Mouse (Mus musculus): ENCODE results near the gene Zbtb42. TPM values are rescaled to one million over a fixed set of nuclear protein-coding genes. Genes with fewer than 3 reads are reported as not detected.

Gene Zbtb42
- total RNA-seq, 1 experiment, result 1.8 TPM

DNA sequence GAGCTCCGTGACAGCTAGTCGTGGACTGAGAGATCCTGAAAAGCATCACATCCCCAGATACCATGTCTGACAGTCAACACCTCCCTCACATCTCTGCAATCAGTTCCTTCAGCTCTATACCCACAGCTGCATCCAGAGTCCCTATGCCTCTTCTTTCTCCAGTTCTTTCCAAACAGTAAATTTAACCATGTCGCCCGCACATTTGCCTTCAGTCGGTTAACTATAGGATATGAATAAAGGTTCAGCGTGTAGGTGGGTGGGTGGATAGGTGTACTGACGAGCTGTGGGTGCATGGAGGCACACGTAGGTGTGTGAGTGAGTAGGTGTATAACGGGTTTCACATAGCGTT lies 15.5 kb downstream of the Zbtb42 start:
- no peaks in the 10 kb centered on the region for H3K9me3 ChIP-seq (ENCODE audit: control insufficient read depth, insufficient read depth, low read depth, low read length)
- peak overlapping the region in 1 of 2 experiments; percentile 63; a peak in 2 of 4 replicates for H3K4me3 ChIP-seq (ENCODE audit: insufficient read depth in 1 of 2, low read depth in 1 of 2, low read length in 2 of 2, poor library complexity in 1 of 2, severe bottlenecking in 1 of 2)
- H3K36me3 ChIP-seq (ENCODE audit: control insufficient read depth, insufficient read depth, low read length, poor library complexity, severe bottlenecking), result no peaks in the 10 kb centered on the region
- in situ Hi-C loops (cut with MboI; ENCODE audit: low sequenced_read_pairs in 2 of 2, unreplicated experiment in 2 of 2), result no loop called here
- TF ChIP-seq ZC3H11A (IDR thresholded peaks at IDR 0.05; ENCODE audit: borderline replicate concordance, low read depth, low read length), result no peak
- no peaks in the 10 kb centered on the region for H3K4me1 ChIP-seq (ENCODE audit: control insufficient read depth in 2 of 2, insufficient read depth in 2 of 2, low read length in 2 of 2, poor library complexity in 1 of 2)
- no peak overlapping the region for H3K9ac ChIP-seq (ENCODE audit: insufficient read depth, low read depth, low read length, poor library complexity, severe bottlenecking)
- no peak overlapping the region for H3K27ac ChIP-seq (ENCODE audit: insufficient read depth, low read depth, low read length, poor library complexity, severe bottlenecking)
- no peak for DNase-seq (ENCODE audit: low read depth, low spot score)

DNA sequence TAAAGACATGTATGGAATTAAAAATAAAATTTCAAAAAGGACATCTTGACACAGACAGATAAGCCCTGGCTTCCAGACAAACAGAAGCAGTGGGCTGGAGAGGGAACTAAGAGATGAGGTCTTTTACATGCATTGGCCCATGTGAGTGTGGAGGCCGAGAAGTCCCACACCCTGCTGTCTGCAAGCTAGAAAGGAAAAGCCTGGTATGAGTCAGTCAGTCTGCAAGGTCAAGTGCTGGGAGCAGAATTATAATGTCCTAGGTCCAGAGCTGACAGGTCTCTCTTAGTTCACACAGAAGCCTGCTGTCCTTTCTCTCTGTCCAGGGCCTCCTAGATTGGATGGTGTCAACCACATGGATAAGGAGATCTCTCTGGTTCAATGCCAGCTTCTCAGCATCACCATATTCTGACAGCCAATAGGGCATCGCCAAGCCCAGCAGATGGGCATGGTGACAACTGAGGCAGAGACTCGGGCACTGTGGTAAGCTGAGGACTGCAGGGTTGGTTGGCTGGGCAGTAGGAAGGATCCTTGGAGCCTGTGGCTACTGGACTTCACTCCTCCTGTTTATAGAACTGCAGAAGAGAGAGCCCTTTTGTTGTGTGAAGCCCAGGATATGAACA lies 18.3 kb downstream of the Zbtb42 start:
- in situ Hi-C loops (cut with MboI; ENCODE audit: low sequenced_read_pairs in 2 of 2, unreplicated experiment in 2 of 2), result no loop called here
- Histone ChIP-seq H3K9ac (ENCODE audit: insufficient read depth, low read depth, low read length, poor library complexity, severe bottlenecking) (no peak overlapping the region), H3K27ac (ENCODE audit: insufficient read depth, low read depth, low read length, poor library complexity, severe bottlenecking) (no peak overlapping the region), H3K4me3 (ENCODE audit: insufficient read depth in 1 of 2, low read depth in 1 of 2, low read length in 2 of 2, poor library complexity in 1 of 2, severe bottlenecking in 1 of 2) (no peak overlapping the region), H3K36me3 (ENCODE audit: control insufficient read depth, insufficient read depth, low read length, poor library complexity, severe bottlenecking) (no peaks in the 10 kb centered on the region), H3K9me3 (ENCODE audit: control insufficient read depth, insufficient read depth, low read depth, low read length) (no peaks in the 10 kb centered on the region), H3K4me1 (ENCODE audit: control insufficient read depth in 2 of 2, insufficient read depth in 2 of 2, low read length in 2 of 2, poor library complexity in 1 of 2) (peaks cover 0 to 2% of the 10 kb centered on the region in 2 experiments; a peak in 1 of 4 replicates)
- DNase-seq (ENCODE audit: low read depth, low spot score), result no peak
- TF ChIP-seq CHD2 (IDR thresholded peaks at IDR 0.05; ENCODE audit: low read depth, low read length), result no peak
- TF ChIP-seq ZC3H11A (IDR thresholded peaks at IDR 0.05; ENCODE audit: borderline replicate concordance, low read depth, low read length), result no peak
- no peak for TF ChIP-seq ZNF384 (IDR thresholded peaks at IDR 0.05; ENCODE audit: low read depth, low read length)
- TF ChIP-seq HCFC1 (IDR thresholded peaks at IDR 0.05; ENCODE audit: borderline replicate concordance, insufficient read depth, low read length), result no peak
- no peak for TF ChIP-seq MAFK (IDR thresholded peaks at IDR 0.05; ENCODE audit: insufficient read depth, low read depth, low read length)

GRCm38 (mm10) chr12:112700522-112700921 lies 21.9 kb downstream of the Zbtb42 start:
- Histone ChIP-seq H3K4me3 (ENCODE audit: insufficient read depth in 1 of 2, low read depth in 1 of 2, low read length in 2 of 2, poor library complexity in 1 of 2, severe bottlenecking in 1 of 2) (peak overlapping the region; percentile 14 to 20; a peak in 2 of 4 replicates), H3K9me3 (ENCODE audit: control insufficient read depth, insufficient read depth, low read depth, low read length) (no peaks in the 10 kb centered on the region), H3K9ac (ENCODE audit: insufficient read depth, low read depth, low read length, poor library complexity, severe bottlenecking) (peak overlapping the region; percentile 4; the same call in 1 of the 2 replicates), H3K4me1 (ENCODE audit: control insufficient read depth in 2 of 2, insufficient read depth in 2 of 2, low read length in 2 of 2, poor library complexity in 1 of 2) (peaks cover 0 to 2% of the 10 kb centered on the region in 2 experiments; a peak in 1 of 4 replicates), H3K27ac (ENCODE audit: insufficient read depth, low read depth, low read length, poor library complexity, severe bottlenecking) (no peak overlapping the region), H3K36me3 (ENCODE audit: control insufficient read depth, insufficient read depth, low read length, poor library complexity, severe bottlenecking) (no peaks in the 10 kb centered on the region)
- no peak for DNase-seq (ENCODE audit: low read depth, low spot score)
- in situ Hi-C loops (cut with MboI; ENCODE audit: low sequenced_read_pairs in 2 of 2, unreplicated experiment in 2 of 2), result no loop called here
- TF ChIP-seq ZC3H11A (IDR thresholded peaks at IDR 0.05; ENCODE audit: borderline replicate concordance, low read depth, low read length), result no peak
- no peak for TF ChIP-seq HCFC1 (IDR thresholded peaks at IDR 0.05; ENCODE audit: borderline replicate concordance, insufficient read depth, low read length)
- no peak for TF ChIP-seq ZNF384 (IDR thresholded peaks at IDR 0.05; ENCODE audit: low read depth, low read length)

DNA sequence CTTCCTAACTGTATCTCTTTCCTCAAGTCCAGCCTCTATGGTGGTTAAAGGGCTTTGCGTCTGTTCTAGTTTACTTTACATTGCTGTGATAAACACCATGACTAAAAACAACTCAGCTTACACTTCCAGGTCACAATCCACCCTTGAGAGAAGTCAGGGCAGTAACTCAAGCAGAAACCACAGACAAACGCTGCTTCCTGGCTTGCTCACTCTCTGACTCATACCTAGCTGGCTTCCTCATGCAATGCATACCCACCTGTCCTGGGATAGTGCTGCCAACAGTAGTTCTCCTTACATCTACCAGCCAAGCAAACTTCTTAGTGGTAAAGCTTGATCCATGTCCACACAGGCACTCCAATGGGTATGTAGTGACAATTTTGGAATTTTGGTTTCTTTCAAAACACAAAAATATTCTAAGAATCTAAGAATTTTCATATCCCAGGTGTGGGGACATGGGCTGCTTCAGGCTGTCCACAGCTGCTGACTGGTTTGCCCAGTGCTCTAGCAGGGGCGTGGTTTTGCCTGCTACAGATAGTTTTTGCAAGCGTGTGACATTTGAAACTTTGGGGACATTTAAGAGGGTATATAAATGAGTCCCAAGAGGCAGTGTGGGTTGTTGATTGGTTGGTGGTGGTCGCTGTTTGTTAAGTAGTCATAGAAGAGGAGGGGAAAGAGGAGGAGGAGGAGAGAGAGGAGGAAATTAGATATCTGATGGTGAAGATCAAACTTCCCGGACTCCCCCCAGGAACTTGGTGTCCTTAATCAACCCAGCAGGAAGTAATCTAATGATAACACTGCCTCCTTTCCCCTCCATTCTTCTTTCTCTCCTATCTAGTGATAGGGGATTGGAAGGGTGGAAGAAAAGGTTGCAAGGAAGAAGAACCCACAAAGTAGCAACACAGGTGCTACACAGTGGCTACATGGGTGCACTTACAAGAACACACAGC lies 24.0 kb downstream of the Zbtb42 start:
- TF ChIP-seq CHD2 (IDR thresholded peaks at IDR 0.05; ENCODE audit: low read depth, low read length) (no peak), HCFC1 (IDR thresholded peaks at IDR 0.05; ENCODE audit: borderline replicate concordance, insufficient read depth, low read length) (no peak), ZC3H11A (IDR thresholded peaks at IDR 0.05; ENCODE audit: borderline replicate concordance, low read depth, low read length) (no peak), ZNF384 (IDR thresholded peaks at IDR 0.05; ENCODE audit: low read depth, low read length) (no peak), MAFK (IDR thresholded peaks at IDR 0.05; ENCODE audit: insufficient read depth, low read depth, low read length) (no peak)
- no peak overlapping the region for H3K27ac ChIP-seq (ENCODE audit: insufficient read depth, low read depth, low read length, poor library complexity, severe bottlenecking)
- no peak for DNase-seq (ENCODE audit: low read depth, low spot score)
- H3K36me3 ChIP-seq (ENCODE audit: control insufficient read depth, insufficient read depth, low read length, poor library complexity, severe bottlenecking), result no peaks in the 10 kb centered on the region
- no peak overlapping the region for H3K4me3 ChIP-seq (ENCODE audit: insufficient read depth in 1 of 2, low read depth in 1 of 2, low read length in 2 of 2, poor library complexity in 1 of 2, severe bottlenecking in 1 of 2)
- no peaks in the 10 kb centered on the region for H3K9me3 ChIP-seq (ENCODE audit: control insufficient read depth, insufficient read depth, low read depth, low read length)
- H3K9ac ChIP-seq (ENCODE audit: insufficient read depth, low read depth, low read length, poor library complexity, severe bottlenecking), result no peak overlapping the region
- in situ Hi-C loops (cut with MboI; ENCODE audit: low sequenced_read_pairs in 2 of 2, unreplicated experiment in 2 of 2), result no loop called here
- H3K4me1 ChIP-seq (ENCODE audit: control insufficient read depth in 2 of 2, insufficient read depth in 2 of 2, low read length in 2 of 2, poor library complexity in 1 of 2), result peaks cover 0 to 6% of the 10 kb centered on the region in 2 experiments; a peak in 1 of 4 replicates

Measured in ES-E14 (cell line).